Mouse (Mus musculus) neural tube, embryonic 10.5 days (tissue): ENCODE results near the gene Tk2.

ENCODE experiments used
- DNase-seq: peaks from one replicate; pipeline ENCODE4 v3.0.0-alpha.2; 2017; ENCODE audit warnings: low spot score; ENCODE audit errors: extremely low spot score

Gene Tk2

DNA sequence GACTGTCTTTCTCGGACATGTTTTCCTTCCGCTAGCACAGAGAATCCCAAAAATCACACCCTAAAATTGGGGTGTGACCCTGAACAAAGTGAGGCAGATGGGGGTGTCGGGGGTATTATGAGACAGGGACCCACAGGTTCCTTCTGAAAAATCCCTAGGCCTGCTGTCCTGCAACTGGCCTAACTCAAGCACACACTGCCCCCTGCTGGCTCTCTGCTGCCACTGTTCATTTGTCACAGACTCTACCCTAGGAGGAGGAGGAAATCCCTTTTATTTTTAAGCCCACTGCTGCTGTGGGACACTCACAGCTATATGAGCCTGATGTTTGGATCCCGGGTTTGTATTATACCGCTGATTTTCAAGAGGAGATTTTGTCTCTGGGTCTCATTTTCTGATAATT, 28.6 kb downstream of the Tk2 start:
- peak; percentile 81 for DNase-seq

DNA sequence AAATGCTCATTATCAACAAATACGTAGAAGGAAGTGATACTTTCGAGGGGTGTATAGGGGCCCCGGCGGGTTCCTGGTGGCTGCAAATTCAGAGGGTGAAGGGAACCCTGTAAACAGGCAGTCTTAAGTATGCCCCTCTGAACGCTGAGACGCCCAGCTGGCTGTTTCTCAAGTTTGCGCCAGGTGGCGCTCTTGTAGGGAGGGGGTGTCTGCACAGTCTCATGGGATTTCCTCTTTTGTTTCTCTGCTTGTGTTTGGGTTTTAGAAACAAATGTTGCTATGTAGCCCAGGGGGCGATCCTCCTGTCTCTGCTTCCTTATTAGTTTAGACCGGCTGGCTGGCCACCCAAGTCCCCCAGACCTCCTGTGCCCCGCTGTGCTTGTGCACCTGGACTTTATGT, 29.3 kb downstream of the Tk2 start:
- peak; percentile 56 for DNase-seq

- DNase-seq = no peak
Observed at GRCm38 (mm10) chr8:104217601-104218000, 30.8 kb downstream of the Tk2 start.

DNA sequence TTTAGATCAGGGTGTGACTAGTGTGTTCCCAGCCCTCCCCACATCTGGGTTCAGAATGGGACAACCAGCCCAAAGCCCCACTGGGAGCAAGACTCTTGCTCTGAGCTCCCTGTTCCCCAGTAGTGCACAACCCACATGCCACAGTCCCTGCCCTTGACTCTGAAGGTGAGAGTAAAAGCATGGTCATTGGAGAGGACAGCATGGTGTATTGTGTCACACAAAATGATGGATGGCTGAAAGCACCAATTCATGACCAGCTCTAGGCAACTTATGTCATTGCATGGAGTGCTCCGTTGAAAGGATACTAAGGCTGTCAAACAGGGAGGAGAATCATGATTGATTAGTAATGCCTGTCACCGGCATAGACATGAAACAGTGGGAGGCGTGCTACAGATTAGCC, 43.1 kb downstream of the Tk2 start:
- no peak for DNase-seq

- DNase-seq = no peak
Observed at GRCm38 (mm10) chr8:104202320-104202719, 46.0 kb downstream of the Tk2 start.

DNA sequence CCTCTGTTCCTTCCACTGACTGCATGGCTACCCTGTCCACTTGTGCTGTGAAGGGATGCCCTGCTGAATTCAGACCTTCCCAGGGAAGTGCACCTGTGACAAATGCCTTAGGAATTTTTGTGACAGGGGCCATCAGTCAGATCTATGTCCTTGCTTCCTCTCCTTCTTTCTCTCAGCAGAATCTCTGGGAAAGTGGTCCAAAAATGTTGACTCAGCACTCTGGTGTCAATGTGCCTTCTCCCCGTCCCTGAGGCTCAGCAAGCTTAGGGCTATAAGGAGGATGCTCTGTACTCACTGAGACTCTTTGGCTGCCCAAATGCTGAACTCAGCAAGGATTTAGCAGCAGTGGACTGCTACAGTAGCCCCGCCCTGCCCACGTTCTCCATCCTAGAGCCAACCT, 46.7 kb downstream of the Tk2 start:
- DNase-seq = no peak

GRCm38 (mm10) chr8:104199802-104200201, 48.6 kb downstream of the Tk2 start:
- no peak for DNase-seq

DNA sequence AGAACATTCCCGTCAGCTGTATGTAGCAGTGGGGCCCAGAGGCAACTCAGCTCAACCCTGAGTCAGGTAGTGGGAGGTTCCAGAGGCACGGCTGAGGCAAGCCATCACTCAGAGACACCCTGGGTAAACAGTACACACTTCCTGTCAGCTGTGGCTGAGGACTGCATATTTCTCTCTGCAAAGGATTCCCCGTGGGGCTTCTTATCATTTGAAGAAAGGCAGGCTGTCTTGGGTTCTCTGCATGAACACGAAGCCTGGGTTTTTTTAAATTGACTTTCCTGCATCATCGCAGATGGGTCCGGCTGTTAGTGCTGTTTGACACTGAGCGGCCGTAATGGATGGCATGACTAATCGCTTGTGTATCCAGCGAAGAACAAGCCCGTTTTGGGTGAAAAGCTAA, 56.9 kb downstream of the Tk2 start:
- peak; percentile 48 for DNase-seq

DNA sequence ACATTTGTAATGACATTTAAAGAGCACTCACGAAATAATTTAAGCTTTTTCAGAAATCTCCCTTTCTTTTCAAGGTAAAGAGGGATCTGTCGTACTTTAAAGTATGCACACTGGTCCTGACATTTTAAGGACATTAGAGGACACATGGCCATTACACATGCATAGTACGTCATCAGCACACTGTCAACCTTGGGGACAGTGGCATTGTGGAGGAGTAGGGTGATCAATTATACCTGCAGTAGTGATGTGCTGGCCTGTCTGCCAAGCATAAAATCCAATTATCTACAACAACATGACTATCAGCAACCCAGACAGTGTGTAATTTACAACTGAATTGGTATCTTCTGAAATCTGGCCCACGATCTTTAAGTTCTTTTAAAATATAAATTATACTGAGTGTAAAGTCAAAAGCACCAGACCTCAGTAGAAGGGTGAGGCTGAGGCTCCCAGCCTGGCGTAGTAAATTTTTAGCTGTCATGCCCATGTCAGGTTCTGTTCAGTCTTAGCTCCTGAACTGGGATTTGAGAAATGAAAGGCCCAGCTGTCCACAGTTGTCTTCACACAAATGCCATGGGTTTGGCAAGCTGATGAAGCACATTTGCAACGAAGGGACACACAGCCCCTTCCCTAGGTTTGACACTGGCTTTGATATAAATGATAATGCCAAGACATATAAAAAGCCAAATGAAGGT, 57.4 kb downstream of the Tk2 start:
- DNase-seq = no peak

DNA sequence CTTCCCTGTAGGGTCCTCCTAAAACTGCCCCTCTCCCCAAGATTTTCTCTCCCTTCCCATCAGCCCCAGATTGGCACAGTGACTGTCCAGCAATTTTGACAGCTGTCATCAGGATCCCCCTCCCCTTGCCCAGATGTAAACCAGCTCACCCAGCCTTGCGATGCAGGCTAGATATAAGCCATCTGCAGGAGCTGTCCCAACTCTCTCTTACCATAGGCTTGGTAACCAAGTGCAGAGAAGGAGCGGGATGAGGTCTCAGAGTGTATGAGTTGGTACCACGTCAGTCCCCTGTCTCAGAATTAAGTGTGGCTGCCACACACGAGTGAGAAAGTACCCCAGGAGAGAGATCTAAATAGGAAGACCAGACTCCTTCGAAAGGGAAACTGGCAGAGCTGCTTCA, 59.9 kb downstream of the Tk2 start:
- DNase-seq = no peak

- DNase-seq = no peak
Observed at GRCm38 (mm10) chr8:104187622-104188021, 60.7 kb downstream of the Tk2 start.

- no peak for DNase-seq
Observed at GRCm38 (mm10) chr8:104186827-104187226, 61.5 kb downstream of the Tk2 start.

GRCm38 (mm10) chr8:104184905-104185304, 63.5 kb downstream of the Tk2 start:
- DNase-seq = no peak

GRCm38 (mm10) chr8:104177054-104177453, 71.3 kb downstream of the Tk2 start:
- no peak for DNase-seq
